Mouse (Mus musculus) brain, adult 2 months (tissue): ENCODE measurements around the gene Psmc6.
A peak's percentile ranks its signal among the peaks of the same experiment; 100 is the strongest.

Experiments used
- DNase-seq: peaks from one replicate; pipeline ENCODE4 v3.0.0; 2011; ENCODE audit warnings: low read depth, low spot score

Gene Psmc6

DNA sequence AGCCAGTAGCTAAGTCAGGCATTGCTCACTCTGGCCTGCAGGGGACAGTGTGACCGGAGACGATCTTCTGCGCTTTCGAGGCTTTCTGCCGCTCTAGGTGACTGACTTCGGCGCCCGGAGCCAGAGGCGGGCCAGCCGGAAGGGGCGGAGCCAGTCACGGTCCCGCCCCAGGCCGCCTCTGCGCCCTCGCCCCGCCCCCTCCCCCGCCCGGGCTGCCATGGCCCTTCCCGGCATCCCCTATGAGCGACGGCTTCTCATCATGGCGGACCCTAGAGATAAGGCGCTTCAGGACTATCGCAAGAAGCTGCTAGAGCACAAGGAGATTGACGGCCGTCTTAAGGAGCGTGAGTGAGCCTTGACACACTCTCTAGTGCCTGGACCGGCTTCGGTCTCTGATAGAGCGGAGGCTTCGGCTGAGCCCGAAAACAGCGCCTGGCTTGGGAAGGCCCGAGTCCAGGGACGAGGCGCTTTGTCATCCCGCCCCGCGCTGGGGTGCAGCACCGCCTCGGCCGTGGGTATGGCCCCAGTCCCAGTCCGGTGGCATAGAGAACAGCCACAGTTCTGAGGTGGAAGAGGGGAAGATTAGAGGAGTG, at the start of gene Psmc6:
Gene Psmc6 (plus strand): TSS at position 200 of the 593 bp plus-strand sequence.
- peak; percentile 98 for DNase-seq

DNA sequence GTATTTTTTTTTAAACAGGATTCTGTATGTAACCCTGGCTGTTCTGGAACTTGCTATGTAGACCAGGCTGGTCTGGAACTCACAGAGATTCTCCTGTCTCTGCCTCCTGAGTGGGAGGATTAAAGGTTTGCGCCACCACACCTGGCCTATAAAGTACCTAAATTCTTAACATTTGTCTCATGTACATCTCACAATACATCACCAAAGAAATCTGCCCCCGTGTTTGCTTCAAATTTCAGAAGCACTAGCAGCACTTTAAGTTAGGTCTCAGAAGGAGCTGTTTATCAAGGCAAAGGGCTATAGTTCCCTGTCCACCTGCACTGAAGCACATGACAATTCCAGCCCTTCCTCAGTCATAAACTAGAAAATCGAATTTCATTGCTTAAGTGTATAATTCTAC, 47.5 kb upstream of the Psmc6 start:
- no peak for DNase-seq

DNA sequence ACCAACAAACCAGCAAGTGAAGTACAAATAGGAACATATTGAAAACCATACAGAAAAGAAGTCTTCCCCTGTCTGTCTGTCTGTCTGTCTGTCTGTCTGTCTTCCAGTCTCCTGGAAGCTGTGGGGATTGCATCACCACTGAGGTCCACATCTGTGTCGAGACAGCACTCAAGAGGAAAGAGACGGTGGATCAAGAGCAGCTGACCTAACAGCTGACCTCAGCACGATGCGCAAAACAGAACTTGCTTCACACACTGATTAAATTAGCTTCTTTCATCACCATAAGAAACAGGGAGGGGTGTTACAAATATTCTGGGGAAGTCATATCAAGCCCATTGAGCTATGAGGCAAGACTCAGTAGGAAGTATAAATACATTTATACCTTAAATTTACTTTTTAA, 38.0 kb upstream of the Psmc6 start:
- DNase-seq: no peak

DNA sequence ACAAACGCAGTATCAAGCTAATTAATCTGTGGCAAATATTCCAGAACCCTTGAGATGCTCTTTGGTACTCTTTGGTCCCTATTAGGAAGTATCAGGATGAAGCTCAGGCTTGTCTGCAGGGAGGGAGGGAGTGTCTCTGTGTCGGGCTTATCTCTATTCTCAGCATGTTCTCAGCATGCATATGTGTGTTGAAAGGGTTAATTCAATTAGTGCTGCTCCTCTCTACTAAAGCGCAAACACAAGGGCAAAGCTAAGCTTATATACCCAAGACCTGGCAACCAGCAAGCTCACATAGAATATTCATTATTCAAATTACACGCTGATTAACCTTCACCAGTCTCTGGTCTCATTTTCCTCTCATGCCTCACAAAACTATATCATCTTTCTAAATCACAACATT, 25.6 kb upstream of the Psmc6 start:
- no peak for DNase-seq

DNA sequence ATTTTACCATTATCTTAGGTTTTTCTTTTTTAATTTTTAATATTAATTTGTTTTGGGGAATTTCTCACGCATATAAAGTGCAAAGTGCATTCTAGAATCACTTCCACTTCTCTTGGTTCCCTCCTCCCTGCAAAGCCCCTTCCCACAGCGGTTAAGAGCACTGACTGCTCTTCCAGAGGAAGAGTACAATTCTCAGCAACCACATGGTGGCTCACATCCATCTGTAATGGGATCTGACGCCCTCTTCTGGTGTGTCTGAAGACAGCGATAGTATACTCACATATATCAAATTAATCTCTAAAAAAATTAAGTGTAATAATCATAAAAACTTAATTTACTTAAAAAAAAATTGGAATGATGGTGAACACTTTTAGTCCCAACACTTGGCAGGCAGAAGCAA, 25.2 kb upstream of the Psmc6 start:
- no peak for DNase-seq

DNA sequence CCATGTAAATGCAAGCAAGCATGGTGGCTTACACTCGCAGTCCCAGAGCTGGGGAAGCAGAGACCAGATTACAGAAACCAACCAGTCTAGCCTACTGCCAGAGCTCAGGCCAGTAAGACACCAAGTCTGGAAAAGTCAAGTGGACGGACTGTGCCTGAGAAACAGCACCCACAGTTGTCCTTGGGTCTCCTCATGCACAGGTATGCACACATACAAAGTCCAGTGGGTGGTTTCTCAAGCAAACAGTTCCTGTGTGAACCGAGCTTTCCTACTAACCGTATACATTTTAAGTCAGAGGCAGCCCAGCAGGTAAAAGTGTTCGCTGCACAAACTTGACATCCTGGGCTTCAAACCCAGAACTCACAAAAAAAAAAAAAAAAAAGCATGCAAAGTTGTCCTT, 23.7 kb upstream of the Psmc6 start:
- no peak for DNase-seq

DNA sequence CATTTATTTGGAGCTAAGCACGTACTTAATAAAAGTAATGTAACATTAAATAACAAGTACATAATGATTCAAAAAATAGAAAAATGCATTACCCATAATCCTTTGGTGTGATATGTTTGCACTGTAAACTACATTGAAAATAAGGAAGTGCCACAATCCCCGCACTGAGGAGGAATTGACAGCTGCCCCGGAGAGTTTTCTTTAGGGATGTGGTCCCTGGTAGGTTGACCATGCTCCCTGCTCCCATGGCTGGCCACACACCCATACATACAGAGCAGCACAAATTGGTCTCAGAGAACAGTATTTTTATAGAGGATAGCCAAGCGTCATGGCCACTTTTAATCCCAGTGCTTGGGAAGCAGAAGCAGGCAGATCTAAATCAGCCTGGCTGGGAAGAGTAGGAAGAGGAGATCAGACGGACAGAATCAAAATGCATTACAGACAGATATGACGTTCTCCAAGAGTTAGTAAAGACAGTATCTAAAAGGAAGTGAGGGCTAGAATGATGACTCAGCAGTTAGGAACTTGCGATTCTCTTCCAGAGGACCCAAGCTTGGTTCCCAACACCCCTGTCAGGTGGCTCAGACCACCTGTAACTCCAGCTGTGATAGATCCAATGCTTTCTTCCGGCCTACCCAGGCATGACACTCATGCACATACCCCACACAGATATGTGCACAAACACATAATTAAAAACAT, 21.8 kb upstream of the Psmc6 start:
- no peak for DNase-seq

DNA sequence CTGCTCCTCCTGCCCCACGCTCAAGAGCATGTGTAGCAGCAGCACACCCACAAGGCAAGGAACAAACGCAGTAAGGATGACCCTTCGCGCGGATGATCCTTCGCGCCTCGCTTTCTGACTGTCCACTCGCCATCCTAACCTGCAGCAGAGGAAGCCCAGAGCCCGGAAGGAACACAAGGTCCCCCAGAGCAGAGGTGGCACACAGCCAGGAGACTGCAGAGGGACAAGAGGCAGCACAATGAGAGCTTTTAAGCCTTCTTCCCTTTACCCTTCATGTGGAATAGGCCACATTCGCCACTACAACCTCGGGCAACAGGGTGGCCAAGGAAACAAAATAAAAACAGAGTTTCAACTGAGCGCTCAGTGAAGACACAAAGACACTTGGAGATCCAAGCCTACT, 19.9 kb upstream of the Psmc6 start:
- DNase-seq: peak; percentile 33

DNA sequence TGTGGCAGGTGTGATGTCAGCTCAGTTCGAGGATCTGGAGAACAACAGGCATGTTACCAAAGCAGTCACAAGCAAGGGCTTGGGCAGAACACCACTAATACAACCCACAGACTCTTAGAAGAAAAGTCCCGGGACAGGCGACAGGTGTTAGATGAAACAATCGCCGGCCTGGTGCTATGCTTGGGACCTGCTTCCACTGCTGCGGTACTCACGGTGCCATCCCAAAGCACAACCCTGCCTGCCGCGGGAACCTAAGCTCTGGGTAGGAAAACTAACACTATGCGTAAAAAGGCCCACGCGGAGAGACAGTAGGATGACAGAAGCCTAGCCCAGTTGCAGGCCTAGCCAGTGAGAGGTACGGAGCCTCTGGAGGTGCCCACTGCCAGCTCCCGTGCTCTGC, 19.5 kb upstream of the Psmc6 start:
- DNase-seq: no peak

DNA sequence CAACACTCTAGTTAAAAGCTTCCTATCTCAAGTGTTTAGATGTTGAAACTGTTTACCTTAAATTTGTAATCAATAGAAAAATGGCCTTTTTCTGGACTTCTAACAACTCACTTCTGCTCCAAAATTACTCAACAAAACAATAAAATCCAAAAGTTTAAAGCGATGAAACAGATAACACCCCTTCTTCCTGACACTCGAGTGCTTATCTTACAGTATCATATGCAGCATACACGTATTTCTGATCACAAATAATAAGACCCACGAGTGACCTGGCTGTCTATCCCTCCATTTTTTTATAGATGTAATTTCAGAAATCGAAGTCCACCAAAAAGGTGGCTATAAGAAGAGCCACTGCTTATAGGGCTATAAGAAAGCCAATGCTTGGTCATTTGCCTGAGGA, 12.7 kb upstream of the Psmc6 start:
- DNase-seq: no peak

DNA sequence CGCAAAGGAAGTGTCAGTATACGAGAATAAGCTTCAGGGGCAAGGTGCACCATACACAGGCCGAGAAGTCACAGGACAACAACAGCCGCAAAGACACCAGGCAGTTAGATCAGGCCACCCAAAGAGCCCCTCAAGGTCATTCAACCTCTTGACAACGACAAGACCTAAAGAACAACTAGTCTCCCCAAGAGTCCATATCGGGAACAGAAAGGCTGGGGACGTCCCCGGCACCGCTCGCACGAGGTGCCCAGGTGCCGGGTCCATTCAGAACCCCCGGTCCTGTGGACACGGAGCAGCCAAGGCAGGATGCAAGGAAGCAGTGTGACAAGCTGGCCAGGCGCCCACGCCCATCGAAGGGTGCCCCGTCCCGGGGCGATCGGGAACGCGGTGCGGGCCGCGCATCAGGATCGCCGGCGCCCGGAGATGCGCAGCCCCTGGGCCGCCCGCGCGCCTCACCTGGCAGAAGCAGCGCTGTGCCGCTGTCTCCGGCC, 11.6 kb upstream of the Psmc6 start:
- DNase-seq: peak; percentile 33

DNA sequence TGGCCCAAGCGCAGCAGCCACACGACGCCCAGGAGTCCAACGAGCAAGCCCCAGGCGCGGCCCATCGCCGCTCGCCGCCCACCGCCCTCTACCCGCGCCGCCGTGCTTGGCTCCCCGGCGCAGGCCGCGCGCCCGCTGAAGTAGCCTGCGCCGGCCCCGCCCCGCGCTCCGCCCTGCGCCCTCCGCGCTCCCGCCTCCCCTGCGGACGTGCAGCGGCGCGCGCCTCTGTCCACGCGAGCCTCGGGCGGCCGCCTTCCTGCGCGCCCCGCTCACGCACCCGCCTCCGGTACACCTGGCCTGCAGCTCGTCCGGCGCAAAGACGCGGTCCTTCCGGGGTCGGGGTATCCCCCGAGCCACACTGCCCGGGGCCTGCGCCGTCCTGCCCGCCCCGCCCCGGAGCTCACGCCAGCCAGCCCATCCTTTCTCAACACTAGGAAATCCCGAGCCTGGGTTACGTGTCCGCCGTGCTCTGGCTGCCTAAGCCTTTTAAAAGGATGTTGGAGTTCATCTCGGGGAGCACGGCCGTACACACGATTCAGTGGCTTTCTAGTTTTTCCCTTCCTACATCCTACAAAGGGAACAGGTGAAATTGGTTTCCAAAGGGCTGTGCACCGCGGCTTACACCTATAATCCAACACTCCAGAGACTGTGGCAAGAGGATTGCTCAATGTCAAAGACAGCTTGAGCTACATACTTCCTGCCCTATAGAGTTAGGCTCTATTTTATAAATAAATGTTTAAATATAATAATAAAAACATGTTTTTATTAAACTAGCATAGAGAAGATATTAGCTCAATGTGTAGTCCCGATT, 11.0 kb upstream of the Psmc6 start, which contains the start of gene Ero1l:
Gene Ero1l (minus strand): TSS at position 346 of the 811 bp plus-strand sequence.
- DNase-seq: peak; percentile 93

DNA sequence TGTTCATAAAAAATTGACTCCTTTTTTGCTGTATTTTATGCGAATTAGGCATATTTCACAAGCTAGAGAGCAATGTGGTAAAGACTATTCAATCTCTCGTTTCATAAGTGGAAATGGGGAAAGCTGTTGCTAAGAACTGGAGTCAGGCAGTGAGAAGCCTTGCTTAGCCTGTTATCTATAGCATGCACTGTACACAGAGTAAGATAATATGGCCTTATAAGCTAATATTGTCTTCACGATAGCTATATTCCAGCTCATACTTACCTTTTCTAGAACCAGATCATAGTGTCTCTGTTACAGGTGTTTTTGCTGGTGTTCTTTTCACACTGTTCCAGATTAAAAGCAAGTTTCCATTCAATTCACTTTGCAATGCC, 10.4 kb upstream of the Psmc6 start:
- no peak for DNase-seq

DNA sequence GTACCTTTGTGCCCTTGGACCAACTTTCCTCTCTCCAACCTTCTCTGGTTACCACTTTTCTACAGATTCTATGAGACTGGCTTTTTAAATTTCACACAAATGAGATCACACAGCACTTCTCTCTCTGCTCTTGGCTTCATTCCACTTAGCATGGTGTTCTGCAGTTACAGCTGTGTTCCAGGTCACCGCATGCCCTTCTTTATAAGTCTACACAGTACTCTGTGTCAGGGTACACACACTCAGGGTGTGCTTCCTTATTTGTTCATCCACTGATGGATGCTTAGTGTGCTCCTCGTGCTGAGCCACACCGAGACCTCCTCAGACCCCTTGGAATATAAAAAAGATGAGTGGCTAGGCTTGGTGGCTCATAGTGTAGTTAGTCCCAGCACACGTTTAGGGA, 9.5 kb upstream of the Psmc6 start:
- DNase-seq: no peak

DNA sequence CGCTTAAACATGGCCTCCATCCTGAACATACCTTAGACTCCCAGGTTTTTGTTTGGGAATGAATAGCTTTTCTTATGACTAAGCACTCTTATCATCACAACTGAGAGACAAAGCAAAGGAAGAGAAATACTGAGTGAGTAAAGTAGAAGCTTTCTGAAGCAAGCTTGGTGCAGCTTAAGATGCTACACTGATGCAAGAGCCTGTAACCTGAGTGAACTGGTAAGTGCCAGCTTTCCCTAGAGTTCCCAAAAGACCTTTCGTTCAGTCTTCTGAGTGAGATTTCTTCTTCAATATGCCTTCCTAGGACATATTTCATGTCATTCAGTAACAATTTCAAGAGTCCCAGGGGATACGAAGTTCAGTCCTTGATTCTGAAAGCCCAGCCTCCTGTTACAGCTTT, 8.5 kb upstream of the Psmc6 start:
- DNase-seq: no peak

DNA sequence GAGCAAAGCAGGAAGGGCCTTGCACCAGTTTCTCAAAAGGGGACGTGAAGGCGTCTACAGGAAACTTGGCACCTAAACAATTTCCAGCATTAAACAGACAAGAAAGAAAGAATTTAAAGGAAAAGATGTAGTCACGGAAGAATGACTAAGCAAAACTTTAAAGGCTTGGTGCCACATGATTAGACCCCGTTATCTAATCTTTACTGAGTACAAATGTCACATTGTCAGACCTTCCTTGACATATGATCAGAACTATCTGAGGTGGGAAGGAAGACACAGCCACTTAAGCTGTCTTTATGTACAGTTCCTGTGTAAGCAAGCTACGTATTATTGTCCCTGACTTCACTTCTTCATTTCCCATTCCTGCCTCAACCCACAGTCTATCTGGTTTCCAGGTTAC, 8.0 kb upstream of the Psmc6 start:
- peak; percentile 49 for DNase-seq

DNA sequence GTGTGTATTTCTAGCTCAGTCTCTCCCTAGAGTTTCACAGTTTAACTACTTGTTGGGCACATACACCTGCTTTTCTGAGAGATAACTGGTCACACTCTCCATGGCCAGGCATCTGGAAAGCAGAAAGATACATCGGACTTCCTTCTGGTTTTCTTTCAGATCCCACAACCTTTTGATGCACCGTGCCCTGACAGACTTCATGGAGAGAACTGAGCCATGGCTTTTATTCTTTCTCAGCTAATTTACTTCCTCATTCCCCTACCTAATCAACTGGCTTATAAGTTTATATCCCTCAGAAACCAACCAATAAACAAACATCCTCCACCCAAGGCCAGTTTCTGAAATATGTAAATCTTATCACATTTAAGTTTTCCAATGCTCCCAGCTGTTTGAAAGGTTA, 7.1 kb upstream of the Psmc6 start:
- no peak for DNase-seq

DNA sequence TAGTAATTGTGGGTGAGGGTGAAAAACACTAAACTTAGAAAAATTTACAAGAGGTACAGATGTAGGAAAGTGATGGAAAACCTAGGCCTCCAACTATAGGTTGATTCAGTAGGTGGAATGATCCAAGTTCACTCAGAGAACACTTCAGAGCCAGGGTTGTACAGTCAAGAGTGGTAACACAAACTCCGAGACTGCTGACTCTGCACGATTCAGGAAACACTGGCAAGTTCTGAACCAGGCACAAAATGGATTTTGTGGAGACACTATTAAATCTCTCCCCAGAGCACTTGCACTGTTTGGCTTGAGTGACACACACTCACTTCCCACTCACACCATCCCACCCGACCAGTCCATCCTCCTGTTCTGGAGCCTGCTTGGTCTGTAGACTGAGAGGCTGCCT, 6.3 kb upstream of the Psmc6 start:
- DNase-seq: no peak

DNA sequence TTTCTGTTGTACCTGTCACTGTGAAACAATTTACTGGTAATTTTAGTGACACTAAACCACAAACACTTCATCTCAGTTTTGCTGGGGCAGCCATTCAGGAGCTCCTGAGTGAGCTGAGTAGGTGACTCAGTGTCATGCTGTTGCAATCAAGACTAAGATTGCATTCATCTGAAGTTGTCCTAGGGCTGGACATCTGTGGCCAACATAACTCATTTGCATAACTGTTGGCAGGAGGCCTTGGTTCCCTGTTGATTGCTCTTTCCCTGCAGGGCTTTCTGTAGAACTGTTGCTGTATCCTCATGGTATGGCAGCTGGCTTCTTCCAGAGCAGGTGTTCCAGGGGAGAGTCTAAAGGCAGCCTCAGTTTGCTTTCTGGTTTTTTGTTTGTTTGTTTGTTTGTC, 4.1 kb upstream of the Psmc6 start:
- peak; percentile 71 for DNase-seq

DNA sequence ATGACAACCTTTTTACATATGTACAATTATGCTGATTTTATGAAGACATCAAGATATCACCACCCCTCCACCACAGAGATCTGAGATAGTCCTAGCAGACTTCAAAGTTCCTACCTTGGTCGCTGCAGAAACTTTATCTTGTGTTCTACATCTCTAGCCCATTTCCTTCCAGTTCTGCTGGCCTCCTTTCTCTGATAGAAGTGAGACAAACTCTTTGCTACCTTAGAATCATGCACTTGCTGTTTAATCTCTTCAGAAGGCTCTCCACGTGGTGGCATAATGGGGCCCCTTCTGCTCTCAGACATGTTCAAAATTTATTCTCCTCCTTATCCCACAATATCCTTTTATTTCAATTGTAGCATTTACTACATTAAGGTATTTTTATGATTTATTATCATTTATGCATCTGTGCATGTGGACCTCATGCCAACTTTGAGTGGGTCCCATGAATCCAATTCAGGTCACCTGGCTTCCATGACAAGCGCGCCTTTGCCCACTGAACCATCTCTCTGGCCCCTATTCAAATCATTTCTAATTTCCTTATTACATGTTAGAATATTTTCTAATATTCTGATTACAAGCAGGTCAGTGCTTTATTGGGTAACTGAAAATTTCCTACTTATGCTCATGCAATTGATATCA, 1.4 kb upstream of the Psmc6 start:
- no peak for DNase-seq

DNA sequence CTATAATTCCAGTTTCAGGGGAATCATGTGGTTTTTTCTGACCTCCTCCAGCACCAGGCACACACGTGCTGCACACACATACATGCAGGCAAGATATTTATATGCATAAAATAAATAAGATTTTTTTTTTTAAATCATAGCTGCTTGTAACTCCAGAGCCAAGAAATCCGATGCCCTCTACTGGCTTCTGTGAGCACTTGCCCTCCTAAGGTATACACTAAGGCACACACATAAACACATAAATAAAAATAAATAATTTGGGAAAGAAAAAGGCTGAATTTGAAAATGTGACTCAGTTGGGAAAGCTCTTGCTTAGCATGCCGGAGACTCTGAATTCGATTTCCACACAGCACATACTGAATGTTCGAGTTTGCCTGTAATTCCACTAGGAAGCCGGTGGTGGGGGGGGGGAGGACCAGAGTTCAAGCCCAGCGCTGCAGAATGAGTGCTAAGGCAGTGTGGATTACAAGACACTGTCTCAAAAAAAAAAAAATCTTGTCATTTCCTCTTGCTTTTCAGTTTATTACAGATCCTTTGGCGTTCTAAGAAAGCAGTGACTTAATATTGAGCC, 485 bp upstream of the Psmc6 start:
- peak; percentile 59 for DNase-seq
